Mouse (Mus musculus) olfactory bulb, adult 2 months (tissue): ENCODE data around the gene Pusl1. TPM values are rescaled to one million over a fixed set of nuclear protein-coding genes. Genes with fewer than 3 reads are reported as not detected.
A peak's percentile ranks its signal among the peaks of the same experiment; 100 is the strongest.

Experiments used
- H3K27ac ChIP-seq: fragments of 200-500 bp; 2 replicates; pipeline ENCODE4 v1.5.1; 2012; ENCODE audit warnings: low read depth, low read length; ENCODE audit not compliant: insufficient read depth
- H3K4me1 ChIP-seq: fragments of 200-500 bp; 2 replicates; pipeline ENCODE4 v1.6.1; 2012; ENCODE audit warnings: low read length; ENCODE audit not compliant: control insufficient read depth, insufficient read depth
- H3K4me3 ChIP-seq: fragments of 200-500 bp; 2 replicates; pipeline ENCODE4 v1.5.1; 2012; ENCODE audit warnings: mild to moderate bottlenecking, low read depth, low read length, moderate library complexity; ENCODE audit not compliant: insufficient read depth
- CTCF ChIP-seq: fragments of 200-500 bp; IDR thresholded peaks from 2 replicates; pipeline ENCODE4 v1.5.1; 2012; ENCODE audit warnings: low read depth, mild to moderate bottlenecking, low read length, moderate library complexity; ENCODE audit not compliant: insufficient read depth
- POLR2A ChIP-seq: fragments of 200-500 bp; IDR thresholded peaks from 2 replicates; pipeline ENCODE4 v1.6.1; 2012; ENCODE audit warnings: mild to moderate bottlenecking, low read depth, low read length, moderate library complexity; ENCODE audit not compliant: insufficient read depth
- WGBS: fragments of 180-500 bp; shearing (Covaris S2); methylation state at CpG from one replicate; pipeline ENCODE4 v1.1.7; 2018; 5-methylcytosine and 5-hydroxymethylcytosine counted together
- polyA plus RNA-seq: library from polyadenylated mRNA; stranded (reverse); fragments of >200 nt; gene quantifications from 2 replicates; pipeline ENCODE4 v1.2.4, GENCODE M21; 2012; ENCODE audit warnings: low replicate concordance; ENCODE audit not compliant: missing spikeins, insufficient read depth, insufficient read length

The Pusl1 gene
- polyA plus RNA-seq, 1 experiment, result not detected

DNA sequence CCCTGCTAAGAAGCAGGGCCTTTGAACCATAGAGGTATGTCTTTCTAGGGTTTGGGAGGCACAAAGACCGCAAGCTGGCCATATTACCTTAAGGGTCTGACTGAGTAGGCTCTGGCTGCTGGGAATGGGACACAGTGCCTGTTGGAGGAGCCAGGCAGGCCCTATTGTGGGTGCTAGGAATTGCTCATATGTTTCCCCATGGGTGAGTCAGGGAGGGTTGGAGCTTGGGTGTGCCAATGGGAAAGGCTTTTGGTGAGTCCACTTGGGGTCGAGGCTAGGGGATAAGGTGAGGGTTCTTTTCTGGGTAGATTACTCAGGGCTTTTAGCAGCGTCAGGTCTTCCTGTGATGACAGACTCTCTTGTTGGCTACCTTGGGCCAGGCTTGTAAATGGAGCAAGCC lies 40.2 kb downstream of the Pusl1 start:
- no peak for TF ChIP-seq POLR2A
- no peak for TF ChIP-seq CTCF
- 86% methylated on average over 3 of the region's 3 CpGs for WGBS
- Histone ChIP-seq H3K4me3 (no peak overlapping the region), H3K27ac (no peak overlapping the region), H3K4me1 (peaks cover 30% of the 10 kb centered on the region)

DNA sequence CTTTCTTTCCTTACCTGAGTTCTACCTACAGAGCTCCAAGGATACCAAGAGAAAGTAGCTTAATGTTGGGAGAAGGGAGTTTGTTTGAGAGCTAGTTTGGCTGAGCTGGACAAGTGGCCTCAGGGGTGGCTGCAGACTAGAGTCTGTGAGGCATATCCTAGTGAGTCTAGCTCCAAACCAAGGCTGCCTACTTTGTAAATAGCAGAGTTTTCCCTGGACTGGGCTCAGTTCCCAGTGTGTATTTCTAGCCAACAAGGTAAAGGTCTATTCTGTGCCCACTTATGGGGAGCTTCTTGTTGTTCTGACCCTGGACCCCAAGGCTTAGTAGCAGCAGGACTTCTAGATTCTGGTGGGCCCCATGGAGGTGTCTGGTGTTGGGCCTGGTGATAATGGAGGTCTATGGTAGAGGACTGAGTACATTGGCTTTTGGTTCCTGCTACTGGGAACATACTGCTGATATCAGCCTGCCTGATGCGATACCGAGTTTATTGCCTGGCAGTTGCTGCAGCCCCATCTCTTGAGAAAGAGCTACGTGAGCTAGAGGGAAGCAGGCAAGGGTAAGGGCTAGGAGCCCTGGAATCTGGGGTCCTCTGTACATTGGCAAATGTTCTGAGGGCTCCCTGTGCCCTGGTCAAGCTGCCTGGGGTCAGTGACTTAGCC lies 41.7 kb downstream of the Pusl1 start:
- H3K4me3 ChIP-seq, result no peak overlapping the region
- peaks cover 32% of the 10 kb centered on the region for H3K4me1 ChIP-seq
- 88% methylated on average over 3 of the region's 3 CpGs for WGBS
- H3K27ac ChIP-seq, result no peak overlapping the region
- TF ChIP-seq CTCF (no peak), POLR2A (no peak)

- Histone ChIP-seq H3K4me3 (no peak overlapping the region), H3K27ac (no peak overlapping the region), H3K4me1 (peaks cover 32% of the 10 kb centered on the region)
- WGBS, result 94% methylated on average over 2 of the region's 2 CpGs
- TF ChIP-seq POLR2A (no peak), CTCF (no peak)
These were observed 42.2 kb downstream of the Pusl1 start for GRCm38 (mm10) chr4:155849391-155849790.

GRCm38 (mm10) chr4:155848434-155849095 lies 43.0 kb downstream of the Pusl1 start:
- WGBS, result 47% methylated on average over 7 of the region's 7 CpGs
- Histone ChIP-seq H3K27ac (no peak overlapping the region), H3K4me1 (peaks cover 32% of the 10 kb centered on the region), H3K4me3 (peak overlapping the region; percentile 85)
- TF ChIP-seq CTCF, result no peak
- TF ChIP-seq POLR2A, result no peak

DNA sequence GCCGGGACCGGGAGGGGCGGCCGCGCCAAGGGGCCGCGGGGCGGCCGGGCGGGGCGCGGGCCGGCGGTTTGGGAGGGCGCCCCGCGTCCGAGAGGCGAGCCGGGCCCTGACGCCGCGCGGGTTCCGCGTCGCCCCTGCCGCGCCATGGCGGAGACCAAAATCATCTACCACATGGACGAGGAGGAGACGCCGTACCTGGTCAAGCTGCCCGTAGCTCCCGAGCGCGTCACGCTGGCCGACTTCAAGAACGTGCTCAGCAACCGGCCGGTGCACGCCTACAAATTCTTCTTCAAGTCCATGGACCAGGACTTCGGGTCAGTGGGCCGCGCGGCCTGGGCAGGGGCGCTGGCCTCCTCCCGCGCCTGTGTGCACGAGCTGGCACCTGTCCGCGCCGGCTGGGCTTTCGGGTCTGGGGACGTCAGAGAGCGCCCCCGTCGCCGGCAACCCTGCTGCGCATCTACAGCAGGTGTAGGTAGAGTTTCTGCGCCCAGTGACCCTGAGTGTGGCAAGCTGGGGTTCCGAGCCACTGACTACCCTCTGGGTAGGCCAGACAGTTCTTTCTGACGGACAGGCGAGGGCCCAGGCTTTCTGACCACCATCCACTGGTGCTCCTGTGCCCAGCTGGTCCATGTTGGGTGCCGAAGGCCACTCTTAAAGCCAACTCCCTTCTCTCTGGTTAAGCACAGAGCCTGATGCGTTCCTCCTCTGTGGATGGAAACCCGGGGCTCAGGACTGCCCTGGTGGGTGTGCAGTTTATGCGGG lies 43.8 kb downstream of the Pusl1 start:
- WGBS, result 2% methylated on average over 68 of the region's 69 CpGs
- Histone ChIP-seq H3K4me3 (peak overlapping the region; percentile 85), H3K4me1 (peaks cover 28% of the 10 kb centered on the region), H3K27ac (no peak overlapping the region)
- TF ChIP-seq CTCF, result no peak
- no peak for TF ChIP-seq POLR2A

GRCm38 (mm10) chr4:155846871-155847578 lies 44.6 kb downstream of the Pusl1 start, which contains the start of gene Dvl1:
Dvl1 (plus strand) TSS chr4:155847402.
- TF ChIP-seq CTCF (0 out of 2 replicates have a peak, but pooled peaks have one; percentile 17), POLR2A (peak; percentile 92)
- H3K4me1 ChIP-seq, result peaks cover 28% of the 10 kb centered on the region
- peak within 1 kb of the TSS; percentile 22 for H3K27ac ChIP-seq
- peak within 1 kb of the TSS; percentile 85 for H3K4me3 ChIP-seq
- 3% methylated on average over 64 of the region's 65 CpGs for WGBS

GRCm38 (mm10) chr4:155843231-155843630 lies 48.4 kb downstream of the Pusl1 start:
- Histone ChIP-seq H3K4me1 (peaks cover 39% of the 10 kb centered on the region), H3K27ac (no peak overlapping the region), H3K4me3 (no peak overlapping the region)
- no peak for TF ChIP-seq POLR2A
- no peak for TF ChIP-seq CTCF
- WGBS, result 89% methylated on average over 5 of the region's 5 CpGs

GRCm38 (mm10) chr4:155841651-155842270 lies 49.8 kb downstream of the Pusl1 start:
- TF ChIP-seq CTCF, result no peak
- no peak for TF ChIP-seq POLR2A
- Histone ChIP-seq H3K27ac (no peak overlapping the region), H3K4me3 (no peak overlapping the region), H3K4me1 (peaks cover 39% of the 10 kb centered on the region)
- 55% methylated on average over 38 of the region's 38 CpGs for WGBS
